Mouse (Mus musculus) hindbrain, embryonic 16.5 days (tissue): ENCODE data around the gene Rad50. TPM values are rescaled to one million over a fixed set of nuclear protein-coding genes. Genes with fewer than 3 reads are reported as not detected.

Experiments
- ATAC-seq: fragments of 200-750 bp; cut with Nextera tagmentation; 2 replicates; pipeline ENCODE4 v1.8.0; 2017; ENCODE audit warnings: moderate TSS enrichment, moderate library complexity
- H3K27ac ChIP-seq: fragments of 300-500 bp; sonication (generic); 2 replicates; pipeline ENCODE4 v1.5.1; 2014; ENCODE audit warnings: low read depth, mild to moderate bottlenecking, control low read depth, low read length, moderate library complexity
- H3K27me3 ChIP-seq: fragments of 300-500 bp; sonication (generic); replicated peaks from 2 replicates; pipeline ENCODE4 v1.6.1; 2014; ENCODE audit warnings: low read length; ENCODE audit not compliant: control insufficient read depth, insufficient read depth
- H3K36me3 ChIP-seq: fragments of 300-500 bp; sonication (generic); 2 replicates; pipeline ENCODE4 v1.6.1; 2014; ENCODE audit warnings: mild to moderate bottlenecking, low read length, moderate library complexity, mixed read lengths; ENCODE audit not compliant: control insufficient read depth, insufficient read depth
- H3K4me1 ChIP-seq: fragments of 300-500 bp; sonication (generic); 2 replicates; pipeline ENCODE4 v1.6.1; 2014; ENCODE audit warnings: low read depth, low read length; ENCODE audit not compliant: control insufficient read depth, insufficient read depth
- H3K4me2 ChIP-seq: fragments of 300-500 bp; sonication (generic); 2 replicates; pipeline ENCODE4 v1.6.1; 2014; ENCODE audit warnings: mild to moderate bottlenecking, low read length, control low read depth, moderate library complexity
- H3K4me3 ChIP-seq: fragments of 300-500 bp; sonication (generic); 2 replicates; pipeline ENCODE4 v1.5.1; 2014; ENCODE audit warnings: mild to moderate bottlenecking, low read length, control low read depth, moderate library complexity
- H3K9ac ChIP-seq: fragments of 300-500 bp; sonication (generic); 2 replicates; pipeline ENCODE4 v1.6.1; 2014; ENCODE audit warnings: low read depth, mild to moderate bottlenecking, control low read depth, low read length, moderate library complexity
- H3K9me3 ChIP-seq: fragments of 300-500 bp; sonication (generic); 2 replicates; pipeline ENCODE4 v1.6.1; 2014; ENCODE audit warnings: mild to moderate bottlenecking, low read length, moderate library complexity; ENCODE audit not compliant: control insufficient read depth
- WGBS: fragments of 180-500 bp; shearing (Covaris S2); extraction: QIAGEN DNeasy Blood & Tissue Kit; methylation state at CpG from one replicate; pipeline ENCODE4 v1.1.7; 2014; 5-methylcytosine and 5-hydroxymethylcytosine counted together
- polyA plus RNA-seq: library from polyadenylated mRNA; unstranded; fragments of >200 nt; fragmentation: Nextera tagmentation; extraction: Ambion mirVana; gene quantifications from 2 replicates; pipeline ENCODE4 v1.2.1, GENCODE M21; 2015

Rad50 gene
- polyA plus RNA-seq, 1 experiment from 2014 or later: 12.3 TPM

- H3K36me3 ChIP-seq: no peaks in the 10 kb centered on the region
- H3K9ac ChIP-seq: no peak overlapping the region
- H3K4me2 ChIP-seq: no peak overlapping the region
- no peaks in the 10 kb centered on the region for H3K9me3 ChIP-seq
- no peak overlapping the region for H3K4me3 ChIP-seq
- H3K27ac ChIP-seq: no peak overlapping the region
- ATAC-seq: no peak
- no peaks in the 10 kb centered on the region for H3K27me3 ChIP-seq
- no peaks in the 10 kb centered on the region for H3K4me1 ChIP-seq
- WGBS: 69% methylated on average over 5 of the region's 5 CpGs
These were observed 63.1 kb downstream of the Rad50 start for GRCm38 (mm10) chr11:53644017-53644416.

DNA sequence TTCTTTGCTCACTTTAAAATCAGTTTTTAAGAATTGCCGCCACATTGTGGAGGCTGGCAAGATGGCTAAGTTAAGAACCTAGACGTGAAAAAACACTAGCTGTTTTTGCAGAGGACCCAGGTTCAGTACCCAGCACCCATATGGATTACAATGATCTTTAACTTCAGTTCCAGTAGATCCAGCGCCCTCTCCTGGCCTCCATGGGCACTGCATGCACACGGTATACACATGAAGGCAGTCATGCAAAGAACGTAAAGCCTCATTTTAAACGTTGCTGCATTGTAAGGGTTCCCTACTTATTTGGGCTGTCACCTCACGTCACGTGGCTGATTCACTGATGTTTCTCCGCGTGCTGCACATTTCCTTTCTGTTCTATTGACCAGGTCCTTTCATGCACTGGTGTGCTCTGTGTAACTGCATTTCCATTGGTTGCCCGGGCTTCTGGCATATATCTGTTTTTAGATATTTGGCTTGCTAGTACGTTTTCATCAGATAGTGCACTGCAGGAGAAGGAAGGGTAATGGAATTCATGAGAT lies 64.3 kb downstream of the Rad50 start:
- WGBS: 79% methylated on average over 12 of the region's 12 CpGs
- no peak for ATAC-seq
- Histone ChIP-seq H3K4me3 (no peak overlapping the region), H3K4me1 (no peaks in the 10 kb centered on the region), H3K9me3 (no peaks in the 10 kb centered on the region), H3K9ac (no peak overlapping the region), H3K27ac (no peak overlapping the region), H3K27me3 (peaks cover 1% of the 10 kb centered on the region; the same call in 1 of the 2 replicates), H3K4me2 (no peak overlapping the region), H3K36me3 (no peaks in the 10 kb centered on the region)

DNA sequence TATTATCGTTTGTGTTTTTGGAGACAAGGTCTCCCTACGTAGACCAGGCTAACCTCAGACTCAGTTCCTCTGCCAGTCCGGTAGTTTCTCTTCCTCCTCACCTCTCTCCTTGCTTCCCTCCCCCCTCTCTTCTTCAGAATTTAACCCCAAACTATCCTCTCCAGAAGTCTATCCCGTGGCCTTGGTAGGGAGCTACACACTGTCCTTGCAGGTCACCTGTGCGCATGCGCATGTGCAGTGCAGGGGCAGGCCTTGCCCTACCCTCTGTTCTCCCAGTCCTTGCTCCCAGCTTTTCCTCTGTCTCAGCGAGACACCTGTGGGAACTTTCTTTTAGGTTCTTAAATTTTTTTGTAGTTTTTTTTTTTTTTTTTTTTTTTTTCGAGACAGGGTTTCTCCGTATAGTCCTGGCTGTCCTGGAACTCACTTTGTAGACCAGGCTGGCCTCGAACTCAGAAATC lies 69.3 kb downstream of the Rad50 start:
- Histone ChIP-seq H3K4me1 (peaks cover 12% of the 10 kb centered on the region), H3K36me3 (no peaks in the 10 kb centered on the region), H3K27ac (no peak overlapping the region), H3K4me3 (no peak overlapping the region), H3K9me3 (no peaks in the 10 kb centered on the region), H3K9ac (no peak overlapping the region), H3K4me2 (no peak overlapping the region), H3K27me3 (peaks cover 9% of the 10 kb centered on the region)
- 83% methylated on average over 10 of the region's 10 CpGs for WGBS
- ATAC-seq: no peak

DNA sequence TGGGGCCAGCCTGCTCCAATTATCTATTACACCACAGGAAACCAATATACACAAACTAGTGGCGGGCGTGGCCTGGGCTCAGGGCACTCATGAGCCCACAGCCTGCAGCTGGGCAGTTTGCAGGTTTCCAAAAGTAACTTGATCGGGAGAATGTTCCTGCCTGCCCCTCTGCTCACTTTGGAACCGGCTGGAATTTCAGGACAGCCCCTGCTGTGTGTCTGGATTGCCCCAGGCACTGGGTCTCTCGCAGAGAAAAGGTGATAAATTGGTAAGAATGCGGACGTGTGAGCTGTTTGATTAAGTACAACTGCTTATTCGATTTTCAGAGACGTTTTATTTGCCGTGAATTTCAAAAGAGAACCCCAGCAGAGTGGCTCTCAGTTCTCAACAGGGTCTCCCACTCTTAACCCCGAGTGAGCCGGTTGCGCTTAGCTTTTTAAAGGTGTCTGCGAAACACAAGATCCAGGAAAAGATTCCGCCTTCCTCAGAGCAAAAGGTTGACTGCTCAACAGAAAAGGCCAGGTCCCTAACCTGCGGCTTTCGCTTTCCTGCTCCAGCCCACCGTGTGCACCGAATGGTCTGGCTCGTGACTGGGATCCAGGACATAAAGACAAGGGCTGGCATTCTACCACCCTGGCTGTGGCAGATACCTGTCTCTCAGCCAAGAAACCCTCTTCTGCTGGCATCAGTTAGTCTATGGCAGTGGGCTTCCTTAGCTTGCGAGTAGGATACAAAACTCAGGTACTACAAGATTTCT lies 69.9 kb downstream of the Rad50 start:
- no peak for ATAC-seq
- 20% methylated on average over 21 of the region's 21 CpGs for WGBS
- no peak overlapping the region for H3K4me2 ChIP-seq

DNA sequence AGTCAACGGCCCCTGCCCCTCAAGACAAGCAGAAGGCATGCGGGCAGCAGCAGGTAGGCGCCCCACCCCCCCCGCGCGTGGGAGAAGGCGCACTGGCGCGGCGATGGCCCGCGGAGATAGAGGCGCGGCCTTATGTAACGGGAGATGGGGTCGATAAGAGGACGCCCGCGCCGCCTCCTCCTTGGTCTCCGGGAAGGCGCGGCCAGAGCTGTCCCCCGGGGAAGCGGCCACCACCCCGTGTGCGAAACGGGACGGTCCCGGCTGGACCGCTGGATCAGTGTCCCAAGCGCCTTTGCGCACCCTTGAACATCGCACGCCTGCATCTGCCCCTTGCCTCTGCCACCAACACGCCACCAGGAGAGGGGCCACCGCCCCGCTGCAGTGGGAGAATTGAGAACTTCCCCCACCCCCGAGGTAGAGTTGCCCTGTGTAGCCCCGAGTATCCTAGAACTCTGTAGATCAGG lies 70.9 kb downstream of the Rad50 start:
- Histone ChIP-seq H3K9me3 (no peaks in the 10 kb centered on the region), H3K4me1 (peaks cover 12% of the 10 kb centered on the region), H3K27me3 (peaks cover 9% of the 10 kb centered on the region), H3K4me2 (peak overlapping the region; percentile 79), H3K27ac (no peak overlapping the region), H3K4me3 (peak overlapping the region; percentile 35), H3K9ac (peak overlapping the region; percentile 55), H3K36me3 (no peaks in the 10 kb centered on the region)
- ATAC-seq: no peak
- 2% methylated on average over 25 of the region's 40 CpGs for WGBS

More for the DNA sequence above, 69.9 kb downstream of the Rad50 start:
- Histone ChIP-seq H3K9ac (no peak overlapping the region), H3K27ac (no peak overlapping the region), H3K27me3 (peaks cover 9% of the 10 kb centered on the region), H3K4me1 (peaks cover 12% of the 10 kb centered on the region), H3K36me3 (no peaks in the 10 kb centered on the region), H3K9me3 (no peaks in the 10 kb centered on the region), H3K4me3 (no peak overlapping the region)

DNA sequence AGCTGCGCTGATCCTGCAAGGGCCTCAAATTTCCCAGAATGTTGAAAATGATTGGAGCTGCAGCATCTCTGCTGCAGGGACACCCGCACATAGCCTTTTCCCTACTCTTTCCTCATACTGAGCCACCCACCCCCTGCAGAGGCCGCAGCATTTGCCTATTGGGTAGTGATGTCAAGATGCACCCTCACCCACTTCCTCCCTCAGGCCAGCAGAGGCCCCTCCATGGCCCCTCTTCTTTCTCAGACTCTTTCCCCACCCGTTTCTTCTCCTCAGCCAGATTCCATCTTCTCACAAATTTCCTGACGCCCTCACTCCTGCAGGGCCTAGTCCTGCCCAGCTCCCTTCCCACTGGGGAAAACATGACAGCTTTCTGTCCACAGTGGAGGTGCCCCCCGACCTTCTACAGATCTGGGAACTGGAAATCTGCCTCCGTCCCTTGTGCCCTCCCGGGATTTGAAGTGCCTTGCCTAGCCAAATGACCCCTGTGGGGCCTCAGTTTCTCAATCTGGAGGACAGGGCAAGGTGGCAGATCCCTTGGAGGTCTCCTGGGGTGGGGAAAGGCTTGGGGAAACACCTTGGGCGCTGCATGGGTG lies 71.4 kb downstream of the Rad50 start:
- Histone ChIP-seq H3K4me1 (peaks cover 12% of the 10 kb centered on the region), H3K4me3 (peak overlapping the region; percentile 35), H3K9me3 (no peaks in the 10 kb centered on the region), H3K9ac (peak overlapping the region; percentile 55), H3K27me3 (peaks cover 9% of the 10 kb centered on the region), H3K27ac (no peak overlapping the region), H3K36me3 (no peaks in the 10 kb centered on the region), H3K4me2 (peak overlapping the region; percentile 79)
- no peak for ATAC-seq
- WGBS: 36% methylated on average over 9 of the region's 9 CpGs

- Histone ChIP-seq H3K27ac (no peak within 1 kb of the TSS), H3K36me3 (no peaks in the 10 kb centered on the region), H3K9me3 (no peaks in the 10 kb centered on the region), H3K4me3 (no peak within 1 kb of the TSS), H3K27me3 (peaks cover 9% of the 10 kb centered on the region), H3K9ac (no peak within 1 kb of the TSS), H3K4me1 (peaks cover 12% of the 10 kb centered on the region), H3K4me2 (no peak within 1 kb of the TSS)
- ATAC-seq: no peak
- WGBS: 91% methylated on average over 8 of the region's 8 CpGs
These were observed 72.6 kb downstream of the Rad50 start, which contains the start of gene Il13 for GRCm38 (mm10) chr11:53634556-53634955. Gene Il13 (minus strand): TSS chr11:53634702.

DNA sequence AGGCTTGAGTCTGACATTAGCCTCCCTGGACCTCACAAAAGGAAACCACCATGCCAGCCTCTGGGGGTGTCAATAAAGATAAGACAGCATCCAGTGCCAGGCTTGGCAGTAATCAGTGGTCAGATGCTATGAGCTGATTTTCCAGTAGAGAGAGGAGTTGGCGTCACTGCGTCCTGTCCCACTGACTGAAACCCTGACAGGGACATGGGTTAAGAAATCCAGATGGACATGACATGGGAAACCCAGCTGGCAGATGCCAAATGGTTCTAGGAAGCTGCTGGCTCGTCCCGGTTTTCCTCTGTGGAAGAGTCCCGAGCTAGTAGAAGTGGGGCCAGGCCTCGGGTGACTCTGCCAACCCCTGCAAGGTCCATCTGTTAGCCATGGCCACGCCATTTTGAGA lies 73.5 kb downstream of the Rad50 start:
- no peak overlapping the region for H3K9ac ChIP-seq
- H3K4me3 ChIP-seq: no peak overlapping the region
- peaks cover 9% of the 10 kb centered on the region for H3K27me3 ChIP-seq
- H3K27ac ChIP-seq: no peak overlapping the region
- H3K4me1 ChIP-seq: peaks cover 12% of the 10 kb centered on the region
- H3K9me3 ChIP-seq: no peaks in the 10 kb centered on the region
- 72% methylated on average over 7 of the region's 7 CpGs for whole genome bisulfite sequencing
- no peak for ATAC-seq
- H3K36me3 ChIP-seq: no peaks in the 10 kb centered on the region
- no peak overlapping the region for H3K4me2 ChIP-seq

GRCm38 (mm10) chr11:53632122-53632733 lies 74.9 kb downstream of the Rad50 start:
- H3K4me3 ChIP-seq: no peak overlapping the region
- ATAC-seq: no peak
- H3K9me3 ChIP-seq: no peaks in the 10 kb centered on the region
- H3K36me3 ChIP-seq: no peaks in the 10 kb centered on the region
- peaks cover 6% of the 10 kb centered on the region; the same call in 1 of the 2 replicates for H3K27me3 ChIP-seq
- 67% methylated on average over 14 of the region's 14 CpGs for WGBS
- no peak overlapping the region for H3K27ac ChIP-seq
- H3K4me1 ChIP-seq: peaks cover 10% of the 10 kb centered on the region
- no peak overlapping the region for H3K4me2 ChIP-seq
- no peak overlapping the region for H3K9ac ChIP-seq
